Mouse (Mus musculus) left cerebral cortex, adult 9 months (tissue): ENCODE data around the gene Tnks1bp1.

Source experiments
- DNase-seq, 2 experiments: peaks; one replicate each; pipeline ENCODE4 v3.0.0; 2022; ENCODE audit warnings: low spot score in 2 of 2

Gene Tnks1bp1

GRCm38 (mm10) chr2:85091325-85091724 lies 43.5 kb downstream of the Tnks1bp1 start:
- DNase-seq = no peak

GRCm38 (mm10) chr2:85093376-85093775 lies 45.6 kb downstream of the Tnks1bp1 start:
- no peak for DNase-seq

- DNase-seq = no peak
These were observed 48.1 kb downstream of the Tnks1bp1 start for GRCm38 (mm10) chr2:85095906-85096305.

GRCm38 (mm10) chr2:85098014-85098413 lies 50.2 kb downstream of the Tnks1bp1 start:
- DNase-seq = no peak

- no peak for DNase-seq
These were observed 51.1 kb downstream of the Tnks1bp1 start for GRCm38 (mm10) chr2:85098824-85099511.

- no peak for DNase-seq
These were observed 55.4 kb downstream of the Tnks1bp1 start for GRCm38 (mm10) chr2:85103201-85103600.

- peak in 1 of 2 experiments; percentile 0 for DNase-seq
These were observed 57.7 kb downstream of the Tnks1bp1 start for GRCm38 (mm10) chr2:85105426-85106013.

- no peak for DNase-seq
These were observed 58.4 kb downstream of the Tnks1bp1 start for GRCm38 (mm10) chr2:85106068-85106790.

- no peak for DNase-seq
These were observed 59.1 kb downstream of the Tnks1bp1 start for GRCm38 (mm10) chr2:85106941-85107340.

- DNase-seq = no peak
These were observed 62.6 kb downstream of the Tnks1bp1 start for GRCm38 (mm10) chr2:85110288-85110875.
